Mouse (Mus musculus): Measurements from ENCODE around the gene Bmp8b.

DNA sequence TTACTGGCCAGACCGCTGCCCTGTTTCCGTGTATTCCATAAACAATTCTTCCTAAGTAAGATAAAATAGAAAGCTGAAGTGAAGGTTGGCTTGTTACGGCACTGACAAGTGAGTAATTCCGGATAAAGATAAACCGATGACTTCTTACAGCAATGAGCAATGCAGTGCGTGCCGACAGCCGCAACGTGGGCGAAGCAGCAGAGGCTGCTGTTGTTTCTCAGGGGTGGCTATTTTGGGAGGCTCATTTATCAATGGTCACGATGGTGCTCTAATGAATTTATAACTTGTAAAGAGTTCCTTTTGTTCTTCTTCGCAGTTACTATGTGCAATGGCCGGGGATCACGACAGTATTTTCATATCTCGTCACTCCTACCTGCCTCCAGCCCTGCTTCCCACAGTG lies 59.2 kb downstream of the Bmp8b start:
- TF ChIP-seq GATA1 (IDR thresholded peaks at IDR 0.05; ENCODE audit: borderline replicate concordance, low read length) (no peak), POLR2AphosphoS5 (IDR thresholded peaks at IDR 0.05; ENCODE audit: insufficient replicate concordance, low read depth, low read length) (no peak), CTCF (IDR thresholded peaks at IDR 0.05; ENCODE audit: low read depth, low read length) (no peak)
